Mouse (Mus musculus): Measurements from ENCODE around the gene Cox4i2. TPM values are rescaled to one million over a fixed set of nuclear protein-coding genes. Genes with fewer than 3 reads are reported as not detected.

The Cox4i2 gene
- 1.4 and 1.5 TPM in 2 replicates for total RNA-seq (2015)
- total RNA-seq (2017), result 1.8 TPM in 1 of 2 replicates, not detected in the other

DNA sequence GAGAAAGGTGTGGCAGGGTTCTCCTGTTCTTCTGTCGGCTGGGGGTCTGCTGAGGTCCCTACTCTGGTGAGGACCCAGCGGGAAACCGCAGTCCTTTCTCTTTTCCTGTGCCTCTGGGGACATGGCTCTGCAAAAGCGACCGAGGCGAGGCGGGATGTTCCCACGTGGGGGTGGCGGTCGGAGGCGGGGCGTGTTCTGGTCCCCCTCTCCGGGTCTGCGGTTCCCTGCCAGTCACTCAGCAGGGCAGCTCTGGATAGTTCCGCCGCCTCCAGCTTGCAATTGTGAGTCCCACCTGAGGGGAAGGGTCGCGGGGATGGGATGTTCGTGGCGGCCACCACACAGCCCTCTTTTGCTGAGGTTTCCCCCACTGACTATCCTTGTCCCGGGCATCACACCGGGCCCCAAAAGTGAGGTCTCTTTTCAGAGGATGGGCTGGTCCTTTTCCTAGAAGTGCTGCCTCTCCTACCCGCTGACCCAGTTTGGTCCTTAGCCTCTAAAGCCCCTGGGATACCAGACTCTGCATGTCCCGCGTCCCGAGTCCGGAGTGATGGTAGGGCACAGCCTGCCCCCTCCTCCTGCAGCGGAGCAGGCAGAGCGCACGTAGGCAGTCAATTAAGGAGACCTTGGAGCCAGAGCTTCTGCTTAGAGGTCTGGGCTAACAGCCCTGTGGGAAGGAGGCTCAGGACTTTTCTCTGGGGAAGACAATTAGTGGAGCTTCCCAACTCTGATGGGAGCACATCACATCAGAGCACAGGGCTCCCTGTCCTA lies at the start of gene Cox4i2:
Gene Cox4i2, plus strand, starts transcription at position 230 of the 768 bp plus-strand sequence.
- peak; percentile 60 for ATAC-seq (replicated peaks; ENCODE audit: poor library complexity)

DNA sequence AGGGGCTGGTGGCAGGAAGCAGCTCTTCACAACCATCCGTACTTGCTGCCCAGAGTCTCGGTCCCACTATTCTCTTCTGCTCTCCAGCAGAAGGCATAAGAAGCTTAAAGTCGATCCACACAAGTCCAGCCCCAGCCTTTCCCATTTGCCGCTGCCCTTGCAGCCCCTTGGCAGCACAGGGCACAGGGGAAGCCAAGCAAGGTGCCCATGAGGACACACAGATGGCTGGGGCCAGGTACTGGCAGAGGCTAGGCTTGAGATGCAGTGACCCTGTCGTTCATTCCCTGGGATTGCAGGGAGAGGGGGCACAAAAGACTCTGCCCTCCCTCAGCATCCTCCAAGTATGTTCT lies 49.7 kb upstream of the Cox4i2 start:
- ATAC-seq (replicated peaks; ENCODE audit: poor library complexity), result no peak

DNA sequence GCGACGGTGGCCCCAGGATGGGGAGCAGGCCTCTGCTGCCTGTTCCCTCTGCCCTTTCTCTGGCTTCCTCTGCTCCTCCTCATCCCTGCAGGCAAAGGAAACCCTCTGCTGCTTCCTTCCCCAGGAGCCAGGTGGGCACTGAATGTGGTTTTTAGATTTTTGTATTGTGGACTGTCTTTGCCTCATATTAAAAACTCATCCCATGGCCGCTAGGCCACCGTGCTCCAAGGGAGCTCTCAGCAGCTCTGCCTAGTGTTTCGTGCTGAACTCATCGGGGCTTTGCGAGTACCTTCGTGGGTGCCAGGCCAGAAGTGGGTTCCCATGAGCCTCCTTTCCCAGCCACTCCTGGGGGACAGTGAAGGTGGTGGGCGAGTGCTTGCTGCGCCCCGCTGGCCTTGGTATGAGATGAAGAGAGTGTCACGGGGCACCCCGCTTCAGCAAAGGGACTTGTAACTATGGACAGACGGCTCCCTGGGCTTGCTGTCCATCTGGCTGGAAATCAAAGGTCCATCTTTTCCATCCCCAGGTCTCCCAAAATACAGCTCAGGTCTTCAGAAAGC lies 49.1 kb upstream of the Cox4i2 start:
- no peak for ATAC-seq (replicated peaks; ENCODE audit: poor library complexity)

DNA sequence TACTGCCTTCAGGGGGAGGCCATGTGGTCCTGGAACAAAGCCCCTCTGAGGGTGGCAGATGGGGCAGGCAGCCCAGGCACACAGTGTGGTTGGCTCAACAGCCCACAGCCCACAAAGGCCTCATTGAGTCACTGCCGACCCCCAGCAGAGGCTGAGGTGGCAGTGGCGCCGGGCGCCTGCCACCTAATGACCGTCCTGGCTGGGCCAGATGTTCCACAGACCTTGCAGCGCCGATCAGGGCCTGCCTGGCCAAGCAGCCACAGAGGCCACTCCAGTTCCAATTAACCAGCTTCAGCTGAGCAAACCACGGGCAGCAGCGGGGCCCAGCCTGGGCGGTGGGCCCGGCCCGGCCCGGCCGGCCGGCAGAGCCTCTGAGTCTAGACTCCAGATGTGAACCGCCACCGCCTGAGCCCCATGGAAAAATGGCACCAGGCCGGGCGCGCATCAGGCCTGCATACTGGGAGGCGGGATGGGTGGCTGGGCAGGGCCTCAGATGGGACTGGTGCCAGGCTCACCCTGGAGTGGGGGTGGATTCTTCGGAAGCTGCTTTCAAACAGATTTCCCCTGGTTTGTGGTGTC lies 47.9 kb upstream of the Cox4i2 start:
- no peak for ATAC-seq (replicated peaks; ENCODE audit: poor library complexity)

DNA sequence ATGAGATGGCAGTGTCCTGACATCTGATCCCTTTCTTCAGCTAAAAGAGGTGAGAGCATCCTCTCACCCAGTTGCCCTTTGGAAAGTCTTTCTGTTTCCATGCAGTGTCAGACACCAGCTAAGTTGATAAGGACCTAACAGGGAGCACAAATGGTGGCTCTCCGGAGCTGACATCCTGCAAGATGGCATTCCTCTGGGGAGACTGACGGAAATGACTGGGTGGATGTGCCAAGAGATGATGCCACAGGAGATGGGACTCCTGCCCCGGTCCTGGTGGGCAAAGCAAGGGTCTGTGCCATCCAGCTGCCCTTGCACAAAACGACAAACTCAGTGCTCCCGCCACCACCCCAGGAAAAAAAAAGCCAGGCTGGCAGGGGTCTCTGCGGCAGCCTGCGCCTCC lies 46.8 kb upstream of the Cox4i2 start:
- ATAC-seq (replicated peaks; ENCODE audit: poor library complexity), result no peak

DNA sequence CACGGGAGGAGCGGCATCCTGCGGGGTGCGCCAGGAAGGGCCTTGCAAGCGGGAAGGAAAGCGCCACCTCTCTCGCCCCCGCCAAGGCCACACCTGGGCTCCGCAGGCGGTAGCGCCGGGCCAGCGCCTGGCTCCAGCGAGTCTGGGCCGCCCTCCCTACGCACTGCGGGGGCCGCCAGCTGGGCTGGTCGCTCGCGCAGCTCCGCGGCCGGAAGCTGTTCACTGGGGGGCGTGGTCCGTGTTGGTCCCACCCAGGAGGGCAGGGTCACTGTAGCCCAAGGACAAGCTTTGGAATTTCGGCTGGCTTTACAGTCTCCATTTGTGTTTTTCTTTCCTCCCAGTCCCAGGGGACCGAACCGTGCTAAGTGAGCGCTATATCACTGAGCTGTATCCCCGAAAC lies 46.3 kb upstream of the Cox4i2 start:
- ATAC-seq (replicated peaks; ENCODE audit: poor library complexity), result no peak

DNA sequence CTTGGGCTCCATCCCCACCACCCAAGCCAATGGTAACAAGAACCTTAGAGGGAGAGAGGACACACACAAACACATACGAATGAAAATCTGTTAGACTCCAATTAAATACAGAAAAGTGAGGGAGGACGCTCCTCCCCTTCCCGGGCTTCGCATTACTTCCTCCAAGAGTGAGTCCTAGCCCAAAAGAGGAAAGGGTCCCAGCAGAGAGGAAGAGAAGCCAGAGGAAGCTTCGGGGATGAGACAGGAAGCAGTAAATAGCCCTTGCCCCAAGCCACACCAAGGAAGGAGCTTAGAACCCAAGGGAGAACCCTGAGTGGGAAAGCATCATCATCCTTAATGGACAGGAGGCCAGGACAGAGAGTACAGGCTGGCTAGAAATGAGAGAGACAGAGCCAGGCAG lies 44.9 kb upstream of the Cox4i2 start:
- peak; percentile 32; the same call in 1 of the 2 replicates for ATAC-seq (replicated peaks; ENCODE audit: poor library complexity)

DNA sequence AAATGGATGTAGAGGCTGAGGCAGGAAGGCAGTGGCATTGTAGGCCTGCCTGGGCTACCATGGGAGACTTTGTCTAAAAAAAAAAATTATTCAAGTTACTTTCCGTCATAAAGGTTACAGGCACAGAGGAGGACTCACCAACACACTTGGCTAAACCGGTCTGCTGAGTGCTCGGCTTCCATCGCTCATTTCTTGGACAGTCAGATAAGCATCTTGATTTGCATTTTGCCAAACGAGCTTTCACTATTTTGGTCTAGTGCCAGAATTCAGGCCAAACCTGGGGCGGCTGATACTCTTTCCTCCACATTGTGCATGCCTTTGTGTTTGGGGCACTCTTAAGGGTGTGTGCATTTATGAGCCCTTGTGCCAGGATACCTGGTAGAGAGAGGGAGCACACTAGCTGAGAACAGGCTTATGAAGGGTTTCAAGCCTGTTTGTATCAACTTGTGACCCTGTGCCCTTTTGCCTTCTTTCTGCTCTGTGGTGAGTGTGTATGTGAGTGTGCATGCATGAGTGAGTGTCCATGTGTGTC lies 37.7 kb upstream of the Cox4i2 start:
- 0 out of 2 replicates have a peak, but pooled peaks have one; percentile 17 for ATAC-seq (replicated peaks; ENCODE audit: poor library complexity)

DNA sequence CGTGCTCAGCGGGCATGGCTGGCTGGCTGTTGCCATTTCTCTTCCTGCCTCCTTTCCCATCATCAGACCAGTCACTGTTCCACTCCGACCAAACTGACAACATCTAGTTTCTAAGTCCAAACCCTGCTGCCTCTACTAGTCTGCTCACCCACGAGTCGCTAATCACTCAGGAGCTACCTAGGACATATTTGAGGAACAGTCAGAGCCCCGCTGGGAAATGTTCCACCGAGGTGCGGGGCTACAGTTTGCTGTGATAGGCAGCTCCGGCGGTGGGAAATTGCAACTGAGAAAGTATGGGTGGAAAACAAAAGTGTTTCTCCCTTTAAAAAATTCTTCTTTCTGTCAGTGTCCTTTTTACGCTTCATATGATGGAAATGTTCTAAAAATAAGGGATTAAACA lies 36.3 kb upstream of the Cox4i2 start:
- ATAC-seq (replicated peaks; ENCODE audit: poor library complexity), result no peak

DNA sequence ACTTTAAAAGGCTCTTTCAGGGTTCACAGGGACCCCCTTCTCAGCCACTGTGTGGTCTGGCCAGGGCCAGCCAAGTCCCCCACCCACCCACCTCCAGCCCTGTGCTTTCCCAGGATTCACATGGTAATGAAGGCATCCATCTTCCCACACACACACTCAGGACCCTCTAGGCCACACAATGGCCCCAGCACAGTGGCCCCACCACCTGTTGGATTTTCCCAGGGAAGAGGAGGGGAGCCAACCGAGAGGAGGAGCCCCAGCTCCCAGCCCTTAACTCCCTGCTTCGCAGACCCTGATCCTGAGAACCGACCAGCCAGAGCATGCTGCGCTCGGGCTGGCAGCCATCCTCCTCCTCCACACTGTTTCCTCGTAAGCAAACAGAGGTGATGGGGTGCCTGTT lies 35.9 kb upstream of the Cox4i2 start:
- ATAC-seq (replicated peaks; ENCODE audit: poor library complexity), result no peak

DNA sequence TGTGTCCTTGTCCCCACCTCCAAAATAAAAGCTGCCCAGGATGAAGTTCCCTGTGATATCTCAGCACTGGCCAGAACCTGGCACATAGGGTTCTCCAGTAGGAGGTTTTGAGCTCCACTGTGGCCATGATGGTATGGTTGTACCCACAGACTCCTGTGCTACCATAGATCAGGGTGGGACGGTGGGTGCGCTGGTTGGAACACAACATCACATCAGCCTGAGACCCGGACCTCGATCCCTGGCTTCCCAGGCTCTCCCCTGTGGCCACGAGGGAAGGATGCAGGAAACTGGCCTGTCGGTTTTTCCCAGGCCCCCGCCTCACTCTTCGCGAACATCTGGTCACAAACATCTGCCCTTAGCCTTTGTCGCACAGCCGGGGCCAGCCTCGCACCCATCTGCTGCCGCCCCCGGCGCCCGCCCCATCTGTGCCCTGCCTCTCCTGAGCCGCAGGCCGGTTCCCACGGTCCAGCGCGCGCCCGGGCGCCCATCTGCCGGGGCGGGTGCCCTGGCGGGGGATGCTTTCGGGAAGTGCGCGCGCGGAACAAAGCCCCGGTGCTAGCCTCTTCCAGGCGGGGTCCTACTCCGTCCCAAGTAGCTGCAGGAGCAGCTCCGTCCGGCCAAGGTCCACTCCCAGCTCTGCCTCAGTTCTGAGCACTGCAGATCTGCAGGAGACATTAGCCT lies 30.2 kb upstream of the Cox4i2 start:
- peak; percentile 49 for ATAC-seq (replicated peaks; ENCODE audit: poor library complexity)

DNA sequence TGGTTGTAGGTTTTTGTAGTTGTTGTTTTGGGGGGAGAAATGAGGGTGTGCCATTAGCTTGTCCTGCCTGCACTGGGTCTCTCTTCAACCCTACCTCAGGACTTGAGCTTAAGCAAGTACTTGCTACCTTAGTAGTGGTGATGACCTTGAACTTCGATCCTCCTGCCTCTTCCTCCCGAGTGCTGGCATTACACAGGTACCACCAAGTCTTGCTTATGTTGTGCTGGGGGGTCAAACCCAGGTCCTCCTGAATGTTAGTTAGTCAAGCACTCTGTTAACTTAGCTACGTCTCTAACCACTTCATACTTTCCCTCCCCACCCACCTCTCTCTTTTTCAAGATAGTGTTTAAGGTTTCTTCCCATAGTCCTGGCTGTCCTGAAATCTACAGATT lies 29.6 kb upstream of the Cox4i2 start:
- ATAC-seq (replicated peaks; ENCODE audit: poor library complexity), result no peak

DNA sequence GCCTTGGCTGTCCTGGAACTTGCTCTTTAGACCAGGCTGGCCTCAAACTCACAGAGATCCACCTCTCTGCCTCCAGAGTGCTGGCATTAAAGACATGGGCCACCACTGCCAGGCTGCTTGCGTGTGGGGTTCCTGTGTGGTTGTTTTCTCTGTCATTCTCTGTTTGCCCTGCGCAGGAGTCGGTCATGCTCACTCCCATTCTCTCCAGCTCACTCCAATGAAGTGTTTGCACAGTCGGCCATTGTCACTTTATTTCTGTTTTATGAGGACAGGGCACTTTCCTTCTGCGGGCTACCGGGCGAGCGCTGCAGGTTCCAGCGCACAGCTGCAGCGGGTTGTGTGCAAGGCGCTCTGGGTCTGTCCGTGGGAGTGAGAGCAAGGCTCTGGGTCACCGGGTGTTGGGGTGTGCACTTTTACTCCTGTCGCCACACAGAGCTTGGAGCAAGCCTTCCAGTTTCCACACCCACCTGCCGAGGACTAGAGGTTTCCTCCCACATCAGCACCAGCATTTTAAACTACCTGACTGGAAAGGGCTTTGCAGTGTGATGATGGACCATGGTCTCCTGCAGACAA lies 28.7 kb upstream of the Cox4i2 start:
- ATAC-seq (replicated peaks; ENCODE audit: poor library complexity), result no peak

DNA sequence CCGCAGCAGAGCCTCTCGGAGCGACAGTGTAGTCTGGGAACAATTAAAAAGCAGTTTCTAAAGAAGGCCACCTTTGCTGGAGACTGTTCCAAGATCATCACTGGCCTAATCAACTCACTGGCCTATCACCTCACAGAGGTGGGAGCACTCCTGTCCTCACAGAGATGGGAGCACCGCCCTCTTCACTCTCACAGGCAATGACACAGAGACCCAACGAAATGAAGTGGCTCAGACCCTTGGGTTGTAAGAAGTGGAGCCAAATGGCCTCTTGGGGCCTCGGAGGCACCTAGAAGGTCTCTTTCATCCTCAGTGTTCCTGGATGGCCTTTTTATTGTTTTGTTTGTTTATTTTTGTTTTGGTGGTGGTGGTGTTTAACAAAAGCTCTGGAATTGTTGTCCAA lies 27.8 kb upstream of the Cox4i2 start:
- ATAC-seq (replicated peaks; ENCODE audit: poor library complexity), result no peak

DNA sequence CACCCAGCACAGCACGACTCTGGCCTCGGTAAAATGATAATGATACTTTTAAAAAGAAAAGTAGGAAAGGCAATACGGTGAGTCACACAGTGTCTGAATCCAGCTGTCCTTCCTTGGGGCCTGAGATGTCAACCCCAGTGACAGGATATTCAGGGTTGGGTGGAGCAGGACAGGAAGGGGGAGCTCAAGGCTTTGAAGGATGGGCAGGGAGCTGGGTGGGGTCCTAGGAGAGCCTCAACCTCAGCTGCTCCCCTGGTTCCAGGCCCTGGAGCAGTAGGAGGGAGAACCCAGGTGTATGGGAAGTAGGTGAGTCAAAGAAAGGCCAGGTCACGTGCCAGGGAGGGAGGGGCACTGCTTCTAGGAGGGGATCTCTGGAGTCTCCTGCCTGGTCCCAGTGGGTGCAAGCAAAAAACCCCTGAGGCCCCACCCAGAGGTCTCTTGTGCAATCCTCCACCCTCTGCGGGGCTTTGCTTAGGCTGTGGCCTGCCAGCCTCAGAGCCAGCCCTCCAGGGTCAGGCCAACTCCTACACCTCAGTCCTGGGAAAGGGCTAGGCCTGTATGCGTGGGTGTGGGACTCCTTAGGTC lies 27.1 kb upstream of the Cox4i2 start:
- peak; percentile 59 for ATAC-seq (replicated peaks; ENCODE audit: poor library complexity)

DNA sequence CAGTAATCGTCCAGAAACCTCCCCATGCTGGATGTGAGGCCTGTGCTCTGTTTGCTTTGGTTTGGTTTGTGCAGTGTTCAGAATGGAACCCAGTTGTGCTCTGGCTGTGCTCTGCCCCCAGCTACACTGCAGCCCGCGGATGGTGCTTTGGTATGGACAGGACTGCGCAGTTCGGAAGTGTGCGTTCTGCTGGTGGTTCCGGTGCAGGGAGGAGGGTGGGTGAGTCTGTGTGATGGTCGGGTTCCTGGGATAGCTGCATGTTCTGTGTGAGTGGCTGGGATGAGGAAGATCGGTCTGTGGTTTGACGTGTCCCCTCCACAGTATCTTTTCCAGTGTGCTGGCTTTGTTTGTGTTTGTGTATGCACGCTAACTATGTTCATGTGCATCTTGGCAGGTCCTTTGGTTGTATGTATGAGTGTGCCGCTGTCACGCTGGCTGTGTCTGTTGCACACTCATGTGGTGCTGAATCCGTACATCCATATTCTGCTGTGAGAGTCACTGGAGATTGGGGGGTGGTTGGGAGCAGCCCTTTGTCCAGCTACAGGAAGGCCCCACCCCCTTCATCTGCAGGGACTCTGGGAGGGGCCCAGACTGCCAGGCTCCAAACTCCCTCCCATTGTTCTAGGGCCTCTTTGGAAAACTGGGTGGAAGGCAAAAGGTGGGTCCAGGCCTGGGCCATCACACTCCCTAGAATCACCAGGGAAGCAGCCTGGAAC lies 26.0 kb upstream of the Cox4i2 start:
- no peak for ATAC-seq (replicated peaks; ENCODE audit: poor library complexity)

DNA sequence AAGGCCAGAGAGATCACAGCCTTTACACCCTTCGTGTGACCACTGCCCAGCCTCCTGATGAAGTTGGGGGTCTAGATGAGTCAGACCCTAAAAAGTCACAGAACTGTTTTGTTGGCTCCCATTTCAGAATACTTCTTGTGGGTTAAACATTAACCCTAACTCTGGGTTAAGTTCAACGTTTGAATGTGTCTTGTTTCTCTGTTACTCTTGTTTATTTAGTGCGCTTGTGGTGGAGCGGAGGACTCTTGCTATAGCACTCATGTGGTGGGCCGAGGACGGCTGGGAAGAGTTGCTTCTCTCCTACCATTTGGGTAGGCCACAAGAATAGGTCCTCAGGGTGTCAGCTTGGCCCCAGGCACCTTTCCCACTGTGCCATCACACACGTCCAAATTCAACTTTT lies 25.4 kb upstream of the Cox4i2 start:
- no peak for ATAC-seq (replicated peaks; ENCODE audit: poor library complexity)

DNA sequence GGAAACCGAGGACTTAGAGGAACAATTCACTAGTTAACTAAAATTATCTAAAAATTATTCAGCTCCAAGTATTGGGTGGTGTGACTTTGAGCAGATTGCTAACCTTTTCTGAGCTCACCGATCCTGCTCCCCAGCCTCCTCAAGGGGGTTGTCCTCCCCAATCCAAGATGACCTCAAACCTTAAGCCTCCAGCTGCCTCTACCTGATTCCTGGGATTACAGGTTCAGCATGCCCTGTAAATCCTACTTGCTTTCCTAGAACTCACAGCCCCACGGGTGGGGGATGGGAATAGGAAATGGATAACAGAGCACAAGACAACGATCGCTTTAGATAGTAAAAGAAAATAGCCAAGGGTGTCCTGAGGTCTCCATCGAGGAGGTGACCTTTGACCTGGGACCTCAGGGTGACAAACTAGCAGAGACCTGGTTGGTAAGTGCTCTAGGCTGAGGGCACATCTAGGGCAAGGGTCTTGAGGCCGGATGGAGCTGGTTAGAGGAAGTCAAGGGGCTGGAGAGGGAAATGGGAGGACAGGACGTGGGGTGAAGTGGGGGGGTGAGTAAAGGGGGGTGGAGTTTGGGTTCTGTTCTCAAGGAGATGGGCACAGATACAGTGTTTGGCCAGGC lies 24.8 kb upstream of the Cox4i2 start:
- ATAC-seq (replicated peaks; ENCODE audit: poor library complexity), result no peak

DNA sequence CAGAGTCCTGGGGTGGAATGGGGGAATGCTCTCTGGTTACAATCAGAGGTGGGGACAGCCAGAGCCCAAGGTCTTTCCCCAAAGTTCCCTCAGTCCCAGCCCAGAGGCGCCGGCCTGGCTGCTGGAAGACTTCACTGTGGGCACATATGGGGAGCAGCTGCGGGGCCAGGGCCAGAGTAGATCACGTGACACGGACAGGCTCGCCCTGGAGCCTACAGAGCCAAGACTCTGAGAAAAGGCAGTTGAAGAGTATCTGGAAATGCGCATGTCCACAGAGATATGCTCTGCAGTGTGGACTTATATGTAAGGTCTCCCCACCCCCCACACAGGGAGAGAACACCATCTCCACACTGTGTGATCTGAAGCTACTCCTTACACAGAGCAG lies 24.3 kb upstream of the Cox4i2 start:
- ATAC-seq (replicated peaks; ENCODE audit: poor library complexity), result 0 out of 2 replicates have a peak, but pooled peaks have one; percentile 27

DNA sequence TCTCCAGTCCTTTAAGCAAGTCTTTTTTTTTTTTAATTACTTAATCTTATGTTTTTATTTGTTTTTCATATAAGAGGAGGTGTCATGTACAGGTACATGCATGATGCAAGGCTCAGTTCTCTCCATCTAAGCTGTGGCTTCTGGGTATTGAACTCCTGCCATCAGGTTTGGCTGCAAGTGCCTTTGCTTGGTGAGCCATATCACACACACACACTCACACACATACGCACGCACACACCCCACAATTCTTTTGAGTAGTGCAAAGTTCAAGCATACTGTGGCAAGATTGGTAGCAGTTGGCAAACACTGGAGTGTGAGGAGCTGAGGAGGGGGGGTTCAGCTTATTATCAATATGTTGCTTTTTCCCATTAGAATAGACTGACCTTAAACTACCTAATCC lies 20.8 kb upstream of the Cox4i2 start:
- ATAC-seq (replicated peaks; ENCODE audit: poor library complexity), result no peak
